Mouse (Mus musculus) neutrophil, adult 59 days (primary cell): ENCODE results near the gene Cxcl10. TPM values are rescaled to one million over a fixed set of nuclear protein-coding genes. Genes with fewer than 3 reads are reported as not detected.

ENCODE experiments used
- total RNA-seq, 2 experiments: library from RNA; stranded (reverse); gene quantifications; 1 replicate in 1 of 2; 2 replicates in 1 of 2; pipeline ENCODE4 v1.2.4; 2023

The Cxcl10 gene
- 1 to 10 TPM; 3.0 to 3.2 TPM for total RNA-seq

GRCm38 (mm10) chr5:92348794-92349413 is at the start of gene Cxcl10:
Gene Cxcl10, minus strand, starts transcription at chr5:92348889.

GRCm38 (mm10) chr5:92331635-92332338 is 16.9 kb downstream of the Cxcl10 start, which contains the start of gene Art3:
Gene Art3, plus strand, starts transcription at chr5:92331827.

DNA sequence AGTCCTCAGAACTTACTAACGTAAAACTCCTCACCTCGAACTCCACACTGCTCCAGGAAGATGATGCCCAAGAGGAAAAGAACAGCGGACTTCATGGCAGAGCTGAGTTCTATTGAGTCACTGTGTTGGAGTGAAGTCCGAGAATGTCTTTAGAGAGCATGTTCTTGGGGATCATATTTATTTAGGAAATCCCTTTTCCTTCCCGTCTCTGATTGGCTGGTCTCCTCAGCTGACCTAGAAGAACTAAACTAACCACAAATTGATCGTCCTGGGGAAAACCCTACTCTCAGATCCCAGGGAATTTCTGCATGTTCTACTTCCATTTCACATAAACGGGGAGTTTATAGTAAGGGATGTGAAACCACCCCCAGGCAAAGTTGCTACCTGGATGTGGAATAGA is 20.8 kb downstream of the Cxcl10 start, which contains the start of gene Cxcl9:
Cxcl9 (minus strand) TSS at position 151 of the 400 bp plus-strand sequence.

GRCm38 (mm10) chr5:92309681-92310511 is 38.8 kb downstream of the Cxcl10 start, which contains the start of gene Sdad1:
Gene Sdad1, minus strand, starts transcription at chr5:92310479.

Other genes with a start within 250 kb of the Cxcl10 start
- 10 to 100 TPM; 39.7 to 43.8 TPM for gene Uso1, start 211.0 kb downstream of the Cxcl10 start, total RNA-seq
- gene U90926, start 133.5 kb downstream of the Cxcl10 start, total RNA-seq = not detected
- gene Ppef2, start 92.6 kb downstream of the Cxcl10 start, total RNA-seq = under 1 TPM; 0.36 to 0.99 TPM
- gene Naaa, start 70.7 kb downstream of the Cxcl10 start, total RNA-seq = 10 to 100 TPM; 68.8 to 99.2 TPM
- 10 to 100 TPM; 20.9 to 26.8 TPM for gene Sdad1, start 38.4 kb downstream of the Cxcl10 start, total RNA-seq
- 1 to 10 TPM in 1 of 2 experiments, under 1 TPM in 1; 0.22 to 1.3 TPM for gene Cxcl9, start 20.8 kb downstream of the Cxcl10 start, total RNA-seq
- not detected for gene Art3, start 17.1 kb downstream of the Cxcl10 start, total RNA-seq
- 10 to 100 TPM; 30.5 to 34.3 TPM for gene Nup54, start 86.3 kb upstream of the Cxcl10 start, total RNA-seq
- gene Scarb2, start 157.9 kb upstream of the Cxcl10 start, total RNA-seq = 10 to 100 TPM; 31.9 to 35.9 TPM
- gene Fam47e, start 206.2 kb upstream of the Cxcl10 start, total RNA-seq = not detected